Mouse (Mus musculus) liver, adult 2 months (tissue): Measurements from ENCODE around the gene Nle1. TPM values are rescaled to one million over a fixed set of nuclear protein-coding genes. Genes with fewer than 3 reads are reported as not detected.

Experiments used
- DNase-seq: peaks from one replicate; pipeline ENCODE4 v3.0.0-alpha.2; 2011; ENCODE audit warnings: low read depth, low spot score; ENCODE audit errors: extremely low read depth
- H3K27ac ChIP-seq: fragments of 200-500 bp; replicated peaks from 2 replicates; pipeline ENCODE4 v1.5.1; 2012; ENCODE audit warnings: low read depth, mild to moderate bottlenecking, control low read depth, inconsistent platforms, low read length; ENCODE audit not compliant: insufficient read depth
- H3K27me3 ChIP-seq: fragments of 200-500 bp; 2 replicates; pipeline ENCODE4 v1.6.1; 2012; ENCODE audit warnings: mild to moderate bottlenecking, moderate library complexity, low read length, inconsistent platforms; ENCODE audit not compliant: control insufficient read depth, insufficient read depth
- H3K36me3 ChIP-seq: fragments of 200-500 bp; 2 replicates; pipeline ENCODE4 v1.6.1; 2012; ENCODE audit warnings: low read length, inconsistent platforms; ENCODE audit not compliant: control insufficient read depth, insufficient read depth
- H3K4me1 ChIP-seq: fragments of 200-500 bp; 2 replicates; pipeline ENCODE4 v1.6.1; 2011; ENCODE audit warnings: low read length; ENCODE audit not compliant: control insufficient read depth, insufficient read depth
- H3K4me3 ChIP-seq: fragments of 200-500 bp; 2 replicates; pipeline ENCODE4 v1.5.1; 2011; ENCODE audit warnings: low read depth, mild to moderate bottlenecking, control low read depth, low read length, moderate library complexity; ENCODE audit not compliant: insufficient read depth
- H3K79me2 ChIP-seq: fragments of 200-500 bp; 2 replicates; pipeline ENCODE4 v1.6.1; 2012; ENCODE audit warnings: inconsistent platforms, mild to moderate bottlenecking, low read length, moderate library complexity; ENCODE audit not compliant: control insufficient read depth, insufficient read depth
- H3K9ac ChIP-seq: fragments of 200-500 bp; 2 replicates; pipeline ENCODE4 v1.6.1; 2012; ENCODE audit warnings: low read depth, mild to moderate bottlenecking, control low read depth, inconsistent platforms, low read length
- CTCF ChIP-seq: fragments of 200-500 bp; IDR thresholded peaks from 2 replicates; pipeline ENCODE4 v1.5.1; 2011; ENCODE audit warnings: low read depth, low read length, control low read depth
- POLR2A ChIP-seq: fragments of 200-500 bp; IDR thresholded peaks from 2 replicates; pipeline ENCODE4 v1.6.1; 2011; ENCODE audit warnings: low read length, control low read depth; ENCODE audit not compliant: insufficient read depth; ENCODE audit errors: extremely low read depth
- WGBS: fragments of 180-500 bp; shearing (Covaris S2); methylation state at CpG from one replicate; pipeline ENCODE4 v1.1.7; 2018; 5-methylcytosine and 5-hydroxymethylcytosine counted together
- polyA plus RNA-seq: library from polyadenylated mRNA; depleted of rRNA; stranded (reverse); fragments of >200 nt; gene quantifications from 2 replicates; pipeline ENCODE4 v1.2.3, GENCODE M21; 2012
- total RNA-seq: library from RNA; depleted of rRNA; stranded (reverse); fragments of >200 nt; gene quantifications from 2 replicates; pipeline ENCODE4 v1.2.3, GENCODE M21; 2014

Nle1 gene
- total and polyA plus RNA-seq, 2 experiments: 2.3 to 15.6 TPM

DNA sequence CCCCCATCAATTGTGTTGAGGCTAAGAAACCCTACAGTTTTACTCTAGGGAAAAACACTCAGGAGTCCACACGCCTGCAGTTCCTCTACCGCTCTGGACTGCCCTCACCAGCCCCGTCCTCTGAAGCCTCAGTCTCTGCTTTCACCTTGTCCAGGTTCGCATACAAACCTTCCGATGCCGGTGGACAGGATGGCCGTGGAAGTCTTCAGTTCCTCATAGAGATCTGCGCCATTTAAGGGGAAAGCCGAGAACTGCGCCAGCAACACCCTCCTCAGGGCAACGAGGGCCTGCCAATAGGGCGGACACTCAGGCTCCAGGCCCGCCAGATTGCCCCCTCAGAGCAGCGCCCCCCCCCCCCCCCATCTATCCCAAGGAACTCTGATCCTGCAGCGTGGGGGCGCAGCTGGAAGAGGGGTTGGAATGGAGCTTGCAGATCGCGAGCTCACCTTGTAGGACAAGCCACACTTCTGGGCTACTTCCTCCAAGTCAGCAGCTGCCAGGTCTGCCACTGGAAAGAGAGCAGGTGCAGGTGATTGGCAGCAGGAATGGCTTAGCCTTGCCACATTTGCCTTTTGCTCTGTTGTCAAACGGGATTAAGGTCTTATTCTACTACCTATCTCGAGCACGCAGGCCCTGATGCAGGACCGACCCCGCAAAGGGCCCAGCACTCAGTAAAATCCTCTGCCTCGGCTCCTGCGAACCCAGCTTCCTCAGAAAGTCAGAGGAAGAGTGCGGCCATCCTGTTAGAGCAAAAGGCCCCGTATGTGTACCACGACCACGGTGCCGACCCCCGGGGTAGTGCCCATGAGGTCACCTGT, 18.5 kb downstream of the Nle1 start:
- Histone ChIP-seq H3K36me3 (no peaks in the 10 kb centered on the region), H3K27ac (peak overlapping the region; percentile 57), H3K27me3 (no peaks in the 10 kb centered on the region), H3K79me2 (no peaks in the 10 kb centered on the region; the same call in 1 of the 2 replicates), H3K4me1 (peaks cover 5% of the 10 kb centered on the region), H3K9ac (peak overlapping the region; percentile 65), H3K4me3 (peak overlapping the region; percentile 60)
- peak; percentile 76 for DNase-seq
- TF ChIP-seq CTCF (no peak), POLR2A (no peak)
- WGBS: 4% methylated on average over 31 of the region's 31 CpGs

- TF ChIP-seq POLR2A (no peak), CTCF (no peak)
- Histone ChIP-seq H3K9ac (peak overlapping the region; percentile 29; the same call in 1 of the 2 replicates), H3K79me2 (no peaks in the 10 kb centered on the region; the same call in 1 of the 2 replicates), H3K4me1 (peaks cover 5% of the 10 kb centered on the region), H3K36me3 (no peaks in the 10 kb centered on the region), H3K27me3 (no peaks in the 10 kb centered on the region), H3K27ac (peak overlapping the region; percentile 78), H3K4me3 (no peak overlapping the region)
- WGBS: 22% methylated on average over 10 of the region's 10 CpGs
- peak; percentile 99 for DNase-seq
Measured at GRCm38 (mm10) chr11:82888491-82888946, 19.7 kb downstream of the Nle1 start.

GRCm38 (mm10) chr11:82886559-82886958, 21.7 kb downstream of the Nle1 start:
- 89% methylated on average over 3 of the region's 3 CpGs for WGBS
- peaks cover 2% of the 10 kb centered on the region; the same call in 1 of the 2 replicates for H3K36me3 ChIP-seq
- TF ChIP-seq CTCF (peak; percentile 22; the same call in 1 of the 2 replicates), POLR2A (no peak)
- peak; percentile 31 for DNase-seq
- no peak overlapping the region for H3K9ac ChIP-seq
- no peaks in the 10 kb centered on the region; the same call in 1 of the 2 replicates for H3K79me2 ChIP-seq
- no peaks in the 10 kb centered on the region for H3K27me3 ChIP-seq
- H3K27ac ChIP-seq: no peak overlapping the region
- H3K4me1 ChIP-seq: peaks cover 5% of the 10 kb centered on the region
- no peak overlapping the region for H3K4me3 ChIP-seq

GRCm38 (mm10) chr11:82883180-82883579, 25.0 kb downstream of the Nle1 start:
- peaks cover 3% of the 10 kb centered on the region for H3K4me1 ChIP-seq
- peaks cover 13% of the 10 kb centered on the region for H3K36me3 ChIP-seq
- H3K79me2 ChIP-seq: no peaks in the 10 kb centered on the region; the same call in 1 of the 2 replicates
- 94% methylated on average over 8 of the region's 8 CpGs for WGBS
- no peak overlapping the region for H3K27ac ChIP-seq
- no peak overlapping the region for H3K4me3 ChIP-seq
- no peaks in the 10 kb centered on the region for H3K27me3 ChIP-seq
- TF ChIP-seq POLR2A: no peak
- no peak for TF ChIP-seq CTCF
- no peak overlapping the region for H3K9ac ChIP-seq
- DNase-seq: no peak

DNA sequence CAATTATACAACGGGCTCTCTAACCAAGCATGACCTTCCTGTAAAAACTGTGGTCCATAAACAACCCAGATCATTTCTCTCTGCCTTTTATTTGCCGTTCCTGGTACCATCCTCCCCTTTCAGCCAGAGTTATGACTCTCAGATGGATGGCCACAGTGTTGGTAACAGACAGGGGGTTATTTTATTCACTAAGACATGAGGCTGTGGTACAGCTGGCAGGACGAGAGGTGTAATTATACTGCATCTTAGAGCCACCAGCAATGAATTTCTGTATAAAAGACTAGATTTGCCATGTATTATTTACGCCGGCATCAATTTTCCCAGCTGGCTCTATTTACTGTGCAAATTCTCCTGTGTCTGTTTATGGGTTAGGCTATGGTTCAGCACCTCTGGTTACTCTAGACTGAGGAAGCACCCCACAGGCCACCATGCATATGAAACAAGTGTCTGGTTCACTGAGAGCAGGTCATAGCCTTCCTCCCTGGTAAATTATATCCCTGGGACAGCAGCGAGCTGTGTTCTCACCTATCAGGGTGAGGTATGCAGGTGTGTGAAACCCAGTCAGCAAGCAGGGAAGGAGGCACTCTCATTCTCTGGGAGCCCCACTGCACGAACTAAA, 30.4 kb downstream of the Nle1 start:
- 93% methylated on average over 7 of the region's 7 CpGs for WGBS
- H3K79me2 ChIP-seq: no peaks in the 10 kb centered on the region
- no peak overlapping the region for H3K27ac ChIP-seq
- TF ChIP-seq CTCF (no peak), POLR2A (no peak)
- no peaks in the 10 kb centered on the region for H3K4me1 ChIP-seq
- no peaks in the 10 kb centered on the region for H3K27me3 ChIP-seq
- H3K36me3 ChIP-seq: peaks cover 17% of the 10 kb centered on the region
- DNase-seq: no peak
- H3K9ac ChIP-seq: no peak overlapping the region
- no peak overlapping the region for H3K4me3 ChIP-seq

- Histone ChIP-seq H3K4me3 (no peak overlapping the region), H3K4me1 (no peaks in the 10 kb centered on the region), H3K27ac (no peak overlapping the region), H3K27me3 (no peaks in the 10 kb centered on the region), H3K36me3 (peaks cover 11% of the 10 kb centered on the region; the same call in 1 of the 2 replicates), H3K79me2 (no peaks in the 10 kb centered on the region), H3K9ac (no peak overlapping the region)
- TF ChIP-seq POLR2A (no peak), CTCF (no peak)
- no peak for DNase-seq
- WGBS: 96% methylated on average over 5 of the region's 5 CpGs
Measured at GRCm38 (mm10) chr11:82875631-82876030, 32.6 kb downstream of the Nle1 start.
